Mouse (Mus musculus) liver, postnatal 0 days (tissue): ENCODE results near the gene Casz1. TPM values are rescaled to one million over a fixed set of nuclear protein-coding genes. Genes with fewer than 3 reads are reported as not detected.

Experiments
- ATAC-seq: fragments of 200-750 bp; cut with Nextera tagmentation; 2 replicates; pipeline ENCODE4 v1.8.0; 2017; ENCODE audit warnings: mild to moderate bottlenecking, moderate library complexity
- DNase-seq: peaks from one replicate; pipeline ENCODE4 v3.0.0-alpha.2; 2016
- H3K27ac ChIP-seq: fragments of 300-500 bp; sonication (generic); 2 replicates; pipeline ENCODE4 v1.5.1; 2014; ENCODE audit warnings: antibody characterized with exemption, moderate library complexity, mild to moderate bottlenecking, low read depth
- H3K27me3 ChIP-seq: fragments of 300-500 bp; sonication (generic); 2 replicates; pipeline ENCODE4 v1.6.1; 2014; ENCODE audit warnings: low read length, control low read depth, mixed read lengths; ENCODE audit not compliant: insufficient read depth
- H3K36me3 ChIP-seq: fragments of 300-500 bp; sonication (generic); replicated peaks from 2 replicates; pipeline ENCODE4 v1.6.1; 2014; ENCODE audit warnings: mild to moderate bottlenecking, control low read depth, low read length, moderate library complexity, mixed read lengths; ENCODE audit not compliant: insufficient read depth
- H3K4me1 ChIP-seq: fragments of 300-500 bp; sonication (generic); 2 replicates; pipeline ENCODE4 v1.6.1; 2014; ENCODE audit warnings: antibody characterized with exemption, mild to moderate bottlenecking, control low read depth; ENCODE audit not compliant: insufficient read depth
- H3K4me2 ChIP-seq: fragments of 300-500 bp; sonication (generic); 2 replicates; pipeline ENCODE4 v1.6.1; 2014; ENCODE audit warnings: low read depth, mild to moderate bottlenecking, low read length, moderate library complexity, mixed read lengths
- H3K4me3 ChIP-seq: fragments of 300-500 bp; sonication (generic); 2 replicates; pipeline ENCODE4 v1.5.1; 2014; ENCODE audit warnings: low read depth, low read length
- H3K9ac ChIP-seq: fragments of 300-500 bp; sonication (generic); replicated peaks from 2 replicates; pipeline ENCODE4 v1.6.1; 2014; ENCODE audit warnings: mild to moderate bottlenecking, moderate library complexity
- H3K9me3 ChIP-seq: fragments of 300-500 bp; sonication (generic); 2 replicates; pipeline ENCODE4 v1.6.1; 2016; ENCODE audit warnings: mild to moderate bottlenecking, control low read depth, low read length, mixed read lengths
- CTCF ChIP-seq: sonication (generic); IDR thresholded peaks from 2 replicates; pipeline ENCODE4 v1.5.1; 2016; ENCODE audit warnings: antibody characterized with exemption, low read depth
- EP300 ChIP-seq: IDR thresholded peaks from 2 replicates; pipeline ENCODE4 v1.6.1; 2016; ENCODE audit warnings: antibody characterized with exemption, low read depth, mild to moderate bottlenecking
- WGBS: fragments of 180-500 bp; shearing (Covaris S2); extraction: QIAGEN DNeasy Blood & Tissue Kit; methylation state at CpG from one replicate; pipeline ENCODE4 v1.1.7; 2014; ENCODE audit not compliant: insufficient replicate concordance; 5-methylcytosine and 5-hydroxymethylcytosine counted together
- polyA plus RNA-seq: library from polyadenylated mRNA; unstranded; fragments of >200 nt; fragmentation: Nextera tagmentation; extraction: Ambion mirVana; gene quantifications from 2 replicates; pipeline ENCODE4 v1.2.1, GENCODE M21; 2015

The Casz1 gene
- polyA plus RNA-seq, 1 experiment from 2014 or later, result 0.43 TPM

DNA sequence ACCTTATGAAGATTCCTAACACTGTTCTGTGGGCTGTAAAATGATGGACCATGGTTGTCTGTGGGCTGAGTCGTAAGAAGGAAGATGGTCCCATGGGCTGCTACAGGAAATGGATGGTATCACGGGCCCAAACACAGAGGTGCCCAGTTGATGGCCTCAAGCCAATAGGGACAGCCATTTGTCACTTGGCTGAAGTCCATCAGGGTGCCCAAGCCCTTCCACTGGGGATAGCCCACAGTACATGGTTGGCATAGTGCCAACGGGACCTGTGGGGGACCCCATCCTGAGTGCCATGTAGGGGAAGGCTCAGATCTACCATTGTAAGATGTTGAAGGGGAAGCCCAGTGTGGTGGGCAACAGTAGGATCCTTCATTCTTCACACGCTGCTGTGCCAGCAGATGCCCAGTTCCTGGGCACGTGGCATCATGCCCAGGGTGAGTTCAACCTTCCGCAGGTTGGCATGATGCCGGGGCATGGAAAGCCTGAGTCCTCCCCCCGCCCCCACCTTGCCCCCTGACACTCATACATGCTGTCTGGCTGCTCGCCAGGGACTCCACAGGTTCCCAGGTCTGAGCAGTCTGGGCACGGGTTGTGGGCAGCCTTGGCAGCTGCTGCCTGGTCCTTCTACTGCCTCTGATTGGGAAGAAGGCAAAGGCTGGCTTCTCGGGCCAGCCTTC is 63.6 kb downstream of the Casz1 start:
- no peak for TF ChIP-seq EP300
- no peak for TF ChIP-seq CTCF
- H3K4me1 ChIP-seq, result no peaks in the 10 kb centered on the region
- no peaks in the 10 kb centered on the region for H3K36me3 ChIP-seq
- no peak overlapping the region for H3K4me3 ChIP-seq
- H3K4me2 ChIP-seq, result no peak overlapping the region
- WGBS, result 70% methylated on average over 11 of the region's 11 CpGs
- DNase-seq, result no peak
- H3K27ac ChIP-seq, result no peak overlapping the region
- no peaks in the 10 kb centered on the region for H3K9me3 ChIP-seq
- no peak overlapping the region for H3K9ac ChIP-seq
- 0 out of 2 replicates have a peak, but pooled peaks cover 6% of the 10 kb centered on the region for H3K27me3 ChIP-seq
- ATAC-seq, result no peak

DNA sequence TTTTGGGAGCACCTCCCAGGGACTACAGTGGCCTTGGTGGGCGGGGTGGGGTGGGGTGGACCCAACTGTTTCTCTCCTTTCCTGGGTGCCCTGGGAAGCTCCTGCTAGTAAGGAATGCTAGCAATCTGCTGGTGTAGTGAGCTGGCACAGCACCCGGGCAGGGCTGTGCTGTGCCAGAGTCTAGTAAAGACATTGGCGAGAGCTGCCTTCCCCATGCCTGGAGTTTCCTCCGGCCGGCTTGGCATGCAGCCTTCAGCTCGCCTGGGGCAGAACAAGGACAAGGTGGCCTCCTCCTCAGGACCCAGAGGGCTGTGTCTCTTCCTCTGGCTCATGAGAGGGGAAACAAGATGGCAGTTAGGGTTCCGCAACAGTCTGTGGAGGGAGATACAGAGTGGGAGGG is 65.3 kb downstream of the Casz1 start:
- no peak overlapping the region for H3K9ac ChIP-seq
- no peaks in the 10 kb centered on the region for H3K4me1 ChIP-seq
- H3K4me3 ChIP-seq, result no peak overlapping the region
- 0 out of 2 replicates have a peak, but pooled peaks cover 6% of the 10 kb centered on the region for H3K27me3 ChIP-seq
- TF ChIP-seq EP300, result no peak
- TF ChIP-seq CTCF, result no peak
- WGBS, result 75% methylated on average over 7 of the region's 7 CpGs
- H3K9me3 ChIP-seq, result no peaks in the 10 kb centered on the region
- H3K27ac ChIP-seq, result no peak overlapping the region
- no peak overlapping the region for H3K4me2 ChIP-seq
- no peaks in the 10 kb centered on the region for H3K36me3 ChIP-seq
- no peak for ATAC-seq
- no peak for DNase-seq

DNA sequence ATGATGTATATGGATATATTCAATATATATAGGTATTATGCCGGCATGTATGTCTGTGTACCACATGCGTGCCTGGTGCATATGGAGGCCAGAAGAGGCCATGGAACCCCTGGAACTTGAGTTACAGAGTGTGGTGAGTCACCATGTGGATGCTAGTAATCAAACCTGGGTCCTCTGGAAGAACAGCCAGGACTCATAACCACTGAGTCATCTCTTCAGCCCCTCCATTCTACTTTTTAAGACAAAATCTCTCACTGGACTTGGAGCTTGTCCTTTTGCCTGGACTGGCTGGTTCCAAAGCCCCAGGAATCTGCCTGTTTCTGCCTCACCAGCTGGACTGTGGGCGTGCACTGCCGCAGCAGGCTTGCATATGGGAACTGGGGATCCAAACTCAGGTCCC is 66.3 kb downstream of the Casz1 start:
- DNase-seq (no peak), ATAC-seq (no peak)
- no peak overlapping the region for H3K27ac ChIP-seq
- no peak for TF ChIP-seq EP300
- no peak for TF ChIP-seq CTCF
- 0 out of 2 replicates have a peak, but pooled peaks cover 6% of the 10 kb centered on the region for H3K27me3 ChIP-seq
- no peaks in the 10 kb centered on the region for H3K9me3 ChIP-seq
- no peak overlapping the region for H3K9ac ChIP-seq
- H3K36me3 ChIP-seq, result no peaks in the 10 kb centered on the region
- no peaks in the 10 kb centered on the region for H3K4me1 ChIP-seq
- WGBS, result 90% methylated on average over 4 of the region's 4 CpGs
- no peak overlapping the region for H3K4me2 ChIP-seq
- H3K4me3 ChIP-seq, result no peak overlapping the region

DNA sequence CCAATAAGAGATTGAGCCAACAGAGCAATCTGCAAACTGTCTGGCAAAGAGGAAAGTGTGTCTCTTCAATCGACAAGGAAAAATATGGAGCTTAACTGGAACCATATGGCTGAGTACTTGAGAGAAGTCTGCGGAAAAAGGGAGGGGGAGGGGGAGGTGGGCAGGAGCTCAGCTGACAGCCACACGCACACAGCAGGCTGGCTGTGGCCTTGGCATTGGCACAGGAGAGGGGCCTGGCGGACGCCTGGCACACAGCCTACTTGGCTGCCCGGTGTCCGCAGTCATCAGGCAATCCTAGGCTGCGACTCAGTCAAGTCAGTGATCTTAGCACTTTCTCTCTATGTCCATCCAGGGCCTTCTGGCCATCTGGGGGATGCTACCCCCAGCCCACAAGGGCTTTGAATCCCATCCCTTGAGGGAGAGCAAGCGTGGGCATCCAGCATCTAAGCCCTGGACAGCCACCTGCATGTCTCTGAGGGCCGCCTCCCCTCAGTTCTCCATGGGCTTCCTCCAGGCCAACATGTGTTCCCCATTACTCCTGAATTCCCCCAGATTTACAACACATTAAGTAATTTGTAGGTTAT is 67.6 kb downstream of the Casz1 start:
- WGBS, result 54% methylated on average over 10 of the region's 10 CpGs
- Histone ChIP-seq H3K4me1 (no peaks in the 10 kb centered on the region), H3K4me2 (no peak overlapping the region), H3K36me3 (no peaks in the 10 kb centered on the region), H3K27ac (no peak overlapping the region), H3K4me3 (no peak overlapping the region), H3K27me3 (0 out of 2 replicates have a peak, but pooled peaks cover 6% of the 10 kb centered on the region), H3K9ac (no peak overlapping the region), H3K9me3 (no peaks in the 10 kb centered on the region)
- DNase-seq, result no peak
- TF ChIP-seq EP300 (no peak), CTCF (no peak)
- no peak for ATAC-seq

DNA sequence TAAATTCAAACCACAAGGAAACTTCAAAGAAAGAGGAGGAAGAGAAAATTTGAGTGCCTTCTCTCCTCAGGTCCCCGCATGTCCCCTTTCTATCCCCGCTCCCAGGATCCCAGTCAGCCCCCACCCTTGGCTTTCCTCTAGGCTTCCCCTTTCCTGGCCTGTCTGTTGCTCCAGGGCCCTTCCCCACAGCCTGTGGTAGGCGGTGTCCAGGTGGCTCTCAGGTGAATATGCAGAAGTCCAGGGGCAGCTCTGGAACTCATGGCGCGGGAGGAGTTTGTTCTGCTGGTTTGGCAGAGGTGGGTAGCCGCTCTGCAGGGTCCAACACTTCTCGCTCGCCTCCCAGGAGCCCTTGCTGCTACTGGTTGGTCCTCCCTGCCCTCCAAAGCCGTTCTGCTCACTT is 68.1 kb downstream of the Casz1 start:
- H3K27ac ChIP-seq, result no peak overlapping the region
- 0 out of 2 replicates have a peak, but pooled peaks cover 3% of the 10 kb centered on the region for H3K27me3 ChIP-seq
- no peak overlapping the region for H3K9ac ChIP-seq
- H3K36me3 ChIP-seq, result no peaks in the 10 kb centered on the region
- no peak overlapping the region for H3K4me2 ChIP-seq
- DNase-seq (no peak), ATAC-seq (no peak)
- no peak overlapping the region for H3K4me3 ChIP-seq
- H3K4me1 ChIP-seq, result no peaks in the 10 kb centered on the region
- TF ChIP-seq EP300 (no peak), CTCF (no peak)
- WGBS, result 65% methylated on average over 9 of the region's 9 CpGs
- H3K9me3 ChIP-seq, result no peaks in the 10 kb centered on the region

DNA sequence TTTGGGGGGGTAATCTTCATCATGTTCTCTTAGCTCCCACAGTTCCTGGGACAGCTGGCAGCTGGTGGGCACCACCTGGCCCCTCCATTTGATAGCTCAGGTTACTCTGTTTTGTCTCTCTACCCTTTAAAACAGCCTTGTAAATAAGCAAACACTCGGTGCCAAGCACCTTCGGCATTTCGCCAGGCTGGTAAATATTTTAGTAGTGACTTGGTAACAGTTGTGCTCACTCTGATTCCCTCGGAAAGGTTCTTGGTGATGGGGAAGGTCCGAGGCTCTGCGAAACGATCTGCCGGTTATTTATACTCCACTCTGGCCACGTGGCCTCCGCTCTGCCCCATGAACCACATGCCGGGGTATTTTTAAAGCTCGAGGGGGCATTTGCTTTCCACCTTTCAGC is 68.6 kb downstream of the Casz1 start:
- H3K4me1 ChIP-seq, result no peaks in the 10 kb centered on the region
- H3K4me2 ChIP-seq, result no peak overlapping the region
- TF ChIP-seq CTCF (no peak), EP300 (no peak)
- 0 out of 2 replicates have a peak, but pooled peaks cover 3% of the 10 kb centered on the region for H3K27me3 ChIP-seq
- no peak overlapping the region for H3K27ac ChIP-seq
- no peaks in the 10 kb centered on the region for H3K36me3 ChIP-seq
- 65% methylated on average over 12 of the region's 12 CpGs for WGBS
- DNase-seq (no peak), ATAC-seq (no peak)
- no peak overlapping the region for H3K9ac ChIP-seq
- H3K4me3 ChIP-seq, result no peak overlapping the region
- no peaks in the 10 kb centered on the region for H3K9me3 ChIP-seq
